Mouse (Mus musculus) liver, postnatal 0 days (tissue): ENCODE results near the gene Lgals12. TPM values are rescaled to one million over a fixed set of nuclear protein-coding genes. Genes with fewer than 3 reads are reported as not detected.

Experiments used
- ATAC-seq: fragments of 200-750 bp; cut with Nextera tagmentation; 2 replicates; pipeline ENCODE4 v1.8.0; 2017; ENCODE audit warnings: mild to moderate bottlenecking, moderate library complexity
- DNase-seq: peaks from one replicate; pipeline ENCODE4 v3.0.0-alpha.2; 2016
- H3K27ac ChIP-seq: fragments of 300-500 bp; sonication (generic); 2 replicates; pipeline ENCODE4 v1.5.1; 2014; ENCODE audit warnings: antibody characterized with exemption, moderate library complexity, mild to moderate bottlenecking, low read depth
- H3K27me3 ChIP-seq: fragments of 300-500 bp; sonication (generic); 2 replicates; pipeline ENCODE4 v1.6.1; 2014; ENCODE audit warnings: low read length, control low read depth, mixed read lengths; ENCODE audit not compliant: insufficient read depth
- H3K36me3 ChIP-seq: fragments of 300-500 bp; sonication (generic); replicated peaks from 2 replicates; pipeline ENCODE4 v1.6.1; 2014; ENCODE audit warnings: mild to moderate bottlenecking, control low read depth, low read length, moderate library complexity, mixed read lengths; ENCODE audit not compliant: insufficient read depth
- H3K4me1 ChIP-seq: fragments of 300-500 bp; sonication (generic); 2 replicates; pipeline ENCODE4 v1.6.1; 2014; ENCODE audit warnings: antibody characterized with exemption, mild to moderate bottlenecking, control low read depth; ENCODE audit not compliant: insufficient read depth
- H3K4me2 ChIP-seq: fragments of 300-500 bp; sonication (generic); 2 replicates; pipeline ENCODE4 v1.6.1; 2014; ENCODE audit warnings: low read depth, mild to moderate bottlenecking, low read length, moderate library complexity, mixed read lengths
- H3K4me3 ChIP-seq: fragments of 300-500 bp; sonication (generic); 2 replicates; pipeline ENCODE4 v1.5.1; 2014; ENCODE audit warnings: low read depth, low read length
- H3K9ac ChIP-seq: fragments of 300-500 bp; sonication (generic); replicated peaks from 2 replicates; pipeline ENCODE4 v1.6.1; 2014; ENCODE audit warnings: mild to moderate bottlenecking, moderate library complexity
- H3K9me3 ChIP-seq: fragments of 300-500 bp; sonication (generic); 2 replicates; pipeline ENCODE4 v1.6.1; 2016; ENCODE audit warnings: mild to moderate bottlenecking, control low read depth, low read length, mixed read lengths
- CTCF ChIP-seq: sonication (generic); IDR thresholded peaks from 2 replicates; pipeline ENCODE4 v1.5.1; 2016; ENCODE audit warnings: antibody characterized with exemption, low read depth
- EP300 ChIP-seq: IDR thresholded peaks from 2 replicates; pipeline ENCODE4 v1.6.1; 2016; ENCODE audit warnings: antibody characterized with exemption, low read depth, mild to moderate bottlenecking
- WGBS: fragments of 180-500 bp; shearing (Covaris S2); extraction: QIAGEN DNeasy Blood & Tissue Kit; methylation state at CpG from one replicate; pipeline ENCODE4 v1.1.7; 2014; ENCODE audit not compliant: insufficient replicate concordance; 5-methylcytosine and 5-hydroxymethylcytosine counted together
- polyA plus RNA-seq: library from polyadenylated mRNA; unstranded; fragments of >200 nt; fragmentation: Nextera tagmentation; extraction: Ambion mirVana; gene quantifications from 2 replicates; pipeline ENCODE4 v1.2.1, GENCODE M21; 2015

The Lgals12 gene
- polyA plus RNA-seq, 1 experiment from 2014 or later, result not detected

- H3K36me3 ChIP-seq, result no peaks in the 10 kb centered on the region; the same call in none of the 2 replicates
- DNase-seq, result no peak
- no peaks in the 10 kb centered on the region for H3K27me3 ChIP-seq
- WGBS, result 82% methylated on average over 6 of the region's 6 CpGs
- no peaks in the 10 kb centered on the region for H3K9me3 ChIP-seq
- no peak for ATAC-seq
- TF ChIP-seq CTCF (no peak), EP300 (no peak)
- H3K4me2 ChIP-seq, result no peak overlapping the region
- peaks cover 3% of the 10 kb centered on the region; the same call in 1 of the 2 replicates for H3K4me1 ChIP-seq
- no peak overlapping the region for H3K4me3 ChIP-seq
- no peak overlapping the region for H3K9ac ChIP-seq
- H3K27ac ChIP-seq, result no peak overlapping the region
Measured at GRCm38 (mm10) chr19:7585764-7586163, 21.2 kb downstream of the Lgals12 start.

- TF ChIP-seq CTCF, result no peak
- TF ChIP-seq EP300, result no peak
- Histone ChIP-seq H3K27me3 (no peaks in the 10 kb centered on the region), H3K9ac (no peak overlapping the region), H3K4me1 (peaks cover 7% of the 10 kb centered on the region), H3K4me3 (no peak overlapping the region), H3K36me3 (no peaks in the 10 kb centered on the region; the same call in none of the 2 replicates), H3K9me3 (no peaks in the 10 kb centered on the region), H3K27ac (no peak overlapping the region), H3K4me2 (no peak overlapping the region)
- ATAC-seq (no peak), DNase-seq (no peak)
- 83% methylated on average over 8 of the region's 8 CpGs for WGBS
Measured at GRCm38 (mm10) chr19:7585279-7585678, 21.7 kb downstream of the Lgals12 start.

- WGBS, result 67% methylated on average over 3 of the region's 3 CpGs
- no peak for ATAC-seq
- DNase-seq, result no peak
- no peak overlapping the region for H3K4me3 ChIP-seq
- H3K9ac ChIP-seq, result no peak overlapping the region
- H3K9me3 ChIP-seq, result no peaks in the 10 kb centered on the region
- H3K27me3 ChIP-seq, result no peaks in the 10 kb centered on the region
- TF ChIP-seq EP300 (no peak), CTCF (no peak)
- H3K27ac ChIP-seq, result no peak overlapping the region
- H3K4me1 ChIP-seq, result peaks cover 8% of the 10 kb centered on the region
- H3K4me2 ChIP-seq, result no peak overlapping the region
- no peaks in the 10 kb centered on the region; the same call in none of the 2 replicates for H3K36me3 ChIP-seq
Measured at GRCm38 (mm10) chr19:7583599-7583998, 23.4 kb downstream of the Lgals12 start.

- WGBS, result 72% methylated on average over 7 of the region's 7 CpGs
Measured at GRCm38 (mm10) chr19:7583101-7583500, 23.9 kb downstream of the Lgals12 start.

GRCm38 (mm10) chr19:7581042-7581441 is 26.0 kb downstream of the Lgals12 start:
- H3K9ac ChIP-seq, result no peak overlapping the region
- H3K36me3 ChIP-seq, result no peaks in the 10 kb centered on the region; the same call in none of the 2 replicates
- peak overlapping the region; percentile 40; the same call in 1 of the 2 replicates for H3K27ac ChIP-seq
- peak; percentile 83 for ATAC-seq
- 11% methylated on average over 5 of the region's 5 CpGs for WGBS
- H3K4me3 ChIP-seq, result no peak overlapping the region
- no peak overlapping the region for H3K4me2 ChIP-seq
- no peaks in the 10 kb centered on the region for H3K27me3 ChIP-seq
- DNase-seq, result peak; percentile 46
- no peaks in the 10 kb centered on the region for H3K9me3 ChIP-seq
- TF ChIP-seq CTCF (no peak), EP300 (no peak)
- H3K4me1 ChIP-seq, result peaks cover 8% of the 10 kb centered on the region

More at GRCm38 (mm10) chr19:7583101-7583500, 23.9 kb downstream of the Lgals12 start:
- no peak overlapping the region for H3K9ac ChIP-seq
- H3K36me3 ChIP-seq, result no peaks in the 10 kb centered on the region; the same call in none of the 2 replicates
- no peak overlapping the region for H3K27ac ChIP-seq
- DNase-seq, result no peak
- no peak overlapping the region for H3K4me2 ChIP-seq
- TF ChIP-seq EP300, result no peak
- no peak for TF ChIP-seq CTCF
- peaks cover 8% of the 10 kb centered on the region for H3K4me1 ChIP-seq
- no peak overlapping the region for H3K4me3 ChIP-seq
- no peaks in the 10 kb centered on the region for H3K27me3 ChIP-seq
- H3K9me3 ChIP-seq, result no peaks in the 10 kb centered on the region
- ATAC-seq, result no peak

GRCm38 (mm10) chr19:7577710-7578109 is 29.3 kb downstream of the Lgals12 start:
- no peak overlapping the region for H3K4me3 ChIP-seq
- H3K27me3 ChIP-seq, result no peaks in the 10 kb centered on the region
- no peak for TF ChIP-seq CTCF
- TF ChIP-seq EP300, result no peak
- 75% methylated on average over 3 of the region's 3 CpGs for WGBS
- H3K27ac ChIP-seq, result no peak overlapping the region
- H3K4me1 ChIP-seq, result peaks cover 5% of the 10 kb centered on the region
- H3K36me3 ChIP-seq, result 0 out of 2 replicates have a peak, but pooled peaks cover 3% of the 10 kb centered on the region
- H3K9ac ChIP-seq, result no peak overlapping the region
- no peak overlapping the region for H3K4me2 ChIP-seq
- H3K9me3 ChIP-seq, result no peaks in the 10 kb centered on the region
- DNase-seq (no peak), ATAC-seq (no peak)

- Histone ChIP-seq H3K9me3 (no peaks in the 10 kb centered on the region), H3K4me3 (no peak overlapping the region), H3K36me3 (0 out of 2 replicates have a peak, but pooled peaks cover 3% of the 10 kb centered on the region), H3K4me2 (no peak overlapping the region), H3K4me1 (peaks cover 5% of the 10 kb centered on the region), H3K27ac (no peak overlapping the region), H3K9ac (no peak overlapping the region), H3K27me3 (no peaks in the 10 kb centered on the region)
- TF ChIP-seq CTCF (no peak), EP300 (no peak)
- WGBS, result 78% methylated on average over 1 of the region's 1 CpGs
- DNase-seq, result no peak
- no peak for ATAC-seq
Measured at GRCm38 (mm10) chr19:7576180-7576579, 30.8 kb downstream of the Lgals12 start.
